Mouse (Mus musculus): ENCODE results near the gene Krt90.

DNA sequence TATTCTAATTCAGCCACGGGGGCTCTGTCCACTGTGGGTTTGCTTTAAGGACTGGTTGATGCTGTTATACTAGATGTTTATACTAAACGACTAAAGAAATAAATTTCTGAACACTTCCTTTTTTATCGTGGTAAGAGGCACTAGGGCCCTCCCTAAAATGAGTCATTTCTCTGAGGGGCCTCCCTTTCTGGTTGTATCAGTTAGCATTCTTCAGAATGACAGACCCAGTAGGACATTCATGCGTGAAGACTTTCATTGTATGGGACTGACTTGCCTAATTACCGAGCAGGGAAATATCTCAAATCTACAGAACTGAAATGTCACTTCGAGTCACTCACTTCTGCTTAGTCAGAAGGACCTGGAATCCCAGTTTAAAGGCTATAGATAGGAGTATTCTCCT, 36.4 kb upstream of the Krt90 start:
- TF ChIP-seq POLR2A (IDR thresholded peaks at IDR 0.05; ENCODE audit: borderline replicate concordance, extremely low read depth, low read depth, low read length) (no peak), CTCF (IDR thresholded peaks at IDR 0.05; ENCODE audit: insufficient read depth, low read length) (no peak)

Measured in lung, adult 2 months (tissue).